Mouse (Mus musculus): Measurements from ENCODE around the gene Cacna1d. TPM values are rescaled to one million over a fixed set of nuclear protein-coding genes. Genes with fewer than 3 reads are reported as not detected.

Gene Cacna1d
- polyA plus RNA-seq, 1 experiment from 2014 or later, result 3.0 TPM

GRCm38 (mm10) chr14:30168387-30168786 is 322.9 kb downstream of the Cacna1d start:
- H3K4me1 ChIP-seq (replicated peaks; ENCODE audit: insufficient read depth, low read length), result no peaks in the 10 kb centered on the region
- H3K4me3 ChIP-seq (replicated peaks; ENCODE audit: low read depth, low read length), result no peak overlapping the region
- whole genome bisulfite sequencing, result 70% methylated on average over 3 of the region's 3 CpGs
- no peak overlapping the region for H3K9ac ChIP-seq (ENCODE audit: low read depth, low read length)
- no peaks in the 10 kb centered on the region for H3K36me3 ChIP-seq (ENCODE audit: insufficient read depth, low read length)
- ATAC-seq (replicated peaks; ENCODE audit: low FRiP score, low read depth), result no peak
- H3K27me3 ChIP-seq (ENCODE audit: insufficient read depth, low read length), result no peaks in the 10 kb centered on the region
- no peak for TF ChIP-seq CTCF (IDR thresholded peaks at IDR 0.05; ENCODE audit: low read depth)
- no peak overlapping the region for H3K4me2 ChIP-seq (ENCODE audit: low read length)
- H3K9me3 ChIP-seq (replicated peaks; ENCODE audit: low read length), result no peaks in the 10 kb centered on the region
- DNase-seq (ENCODE audit: low spot score), result no peak
- no peak overlapping the region for H3K27ac ChIP-seq

GRCm38 (mm10) chr14:30167606-30168005 is 323.6 kb downstream of the Cacna1d start:
- Histone ChIP-seq H3K4me3 (replicated peaks; ENCODE audit: low read depth, low read length) (no peak overlapping the region), H3K36me3 (ENCODE audit: insufficient read depth, low read length) (no peaks in the 10 kb centered on the region), H3K27me3 (ENCODE audit: insufficient read depth, low read length) (no peaks in the 10 kb centered on the region), H3K4me1 (replicated peaks; ENCODE audit: insufficient read depth, low read length) (no peaks in the 10 kb centered on the region), H3K9ac (ENCODE audit: low read depth, low read length) (no peak overlapping the region), H3K27ac (no peak overlapping the region), H3K4me2 (ENCODE audit: low read length) (no peak overlapping the region), H3K9me3 (replicated peaks; ENCODE audit: low read length) (no peaks in the 10 kb centered on the region)
- 88% methylated on average over 7 of the region's 7 CpGs for WGBS
- no peak for TF ChIP-seq CTCF (IDR thresholded peaks at IDR 0.05; ENCODE audit: low read depth)
- ATAC-seq (replicated peaks; ENCODE audit: low FRiP score, low read depth), result no peak
- DNase-seq (ENCODE audit: low spot score), result no peak

GRCm38 (mm10) chr14:30166036-30166435 is 325.2 kb downstream of the Cacna1d start:
- no peaks in the 10 kb centered on the region for H3K9me3 ChIP-seq (replicated peaks; ENCODE audit: low read length)
- DNase-seq (ENCODE audit: low spot score), result no peak
- H3K36me3 ChIP-seq (ENCODE audit: insufficient read depth, low read length), result no peaks in the 10 kb centered on the region
- no peak overlapping the region for H3K4me2 ChIP-seq (ENCODE audit: low read length)
- no peak overlapping the region for H3K4me3 ChIP-seq (replicated peaks; ENCODE audit: low read depth, low read length)
- no peaks in the 10 kb centered on the region for H3K4me1 ChIP-seq (replicated peaks; ENCODE audit: insufficient read depth, low read length)
- WGBS, result 98% methylated on average over 11 of the region's 11 CpGs
- TF ChIP-seq CTCF (IDR thresholded peaks at IDR 0.05; ENCODE audit: low read depth), result no peak
- H3K27ac ChIP-seq, result no peak overlapping the region
- no peak overlapping the region for H3K9ac ChIP-seq (ENCODE audit: low read depth, low read length)
- no peak for ATAC-seq (replicated peaks; ENCODE audit: low FRiP score, low read depth)
- no peaks in the 10 kb centered on the region for H3K27me3 ChIP-seq (ENCODE audit: insufficient read depth, low read length)

GRCm38 (mm10) chr14:30163733-30164708 is 327.2 kb downstream of the Cacna1d start:
- Histone ChIP-seq H3K27ac (no peak overlapping the region), H3K27me3 (ENCODE audit: insufficient read depth, low read length) (no peaks in the 10 kb centered on the region), H3K4me3 (replicated peaks; ENCODE audit: low read depth, low read length) (no peak overlapping the region), H3K4me2 (ENCODE audit: low read length) (no peak overlapping the region), H3K9me3 (replicated peaks; ENCODE audit: low read length) (no peaks in the 10 kb centered on the region), H3K9ac (ENCODE audit: low read depth, low read length) (no peak overlapping the region), H3K4me1 (replicated peaks; ENCODE audit: insufficient read depth, low read length) (no peaks in the 10 kb centered on the region), H3K36me3 (ENCODE audit: insufficient read depth, low read length) (no peaks in the 10 kb centered on the region)
- TF ChIP-seq CTCF (IDR thresholded peaks at IDR 0.05; ENCODE audit: low read depth), result no peak
- no peak for ATAC-seq (replicated peaks; ENCODE audit: low FRiP score, low read depth)
- DNase-seq (ENCODE audit: low spot score), result no peak
- 79% methylated on average over 20 of the region's 20 CpGs for WGBS

DNA sequence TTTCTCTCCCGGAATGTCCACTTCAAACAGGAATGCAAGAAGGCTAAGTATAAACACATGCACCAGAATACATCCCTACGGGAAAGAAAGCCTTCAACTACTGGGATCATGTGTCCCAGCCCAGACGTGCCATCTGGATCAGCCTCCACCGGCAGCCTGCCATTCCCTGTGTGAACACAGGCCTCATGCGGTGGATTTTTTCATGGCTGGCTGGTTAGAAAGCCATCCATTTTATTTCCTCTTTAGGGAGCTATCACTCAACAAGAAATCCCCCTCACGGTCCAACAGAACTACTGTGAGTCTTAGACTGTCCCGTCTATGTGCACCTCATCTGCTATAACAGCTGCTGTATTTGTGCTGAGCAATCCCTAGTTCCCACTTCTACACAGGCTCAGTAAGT is 343.5 kb downstream of the Cacna1d start:
- DNase-seq (ENCODE audit: low spot score), result no peak
- Histone ChIP-seq H3K9me3 (replicated peaks; ENCODE audit: low read length) (no peaks in the 10 kb centered on the region), H3K36me3 (ENCODE audit: insufficient read depth, low read length) (no peaks in the 10 kb centered on the region), H3K27me3 (ENCODE audit: insufficient read depth, low read length) (no peaks in the 10 kb centered on the region), H3K4me1 (replicated peaks; ENCODE audit: insufficient read depth, low read length) (no peaks in the 10 kb centered on the region), H3K9ac (ENCODE audit: low read depth, low read length) (no peak overlapping the region), H3K27ac (no peak overlapping the region), H3K4me2 (ENCODE audit: low read length) (no peak overlapping the region), H3K4me3 (replicated peaks; ENCODE audit: low read depth, low read length) (no peak overlapping the region)
- ATAC-seq (replicated peaks; ENCODE audit: low FRiP score, low read depth), result no peak
- no peak for TF ChIP-seq CTCF (IDR thresholded peaks at IDR 0.05; ENCODE audit: low read depth)
- 28% methylated on average over 7 of the region's 7 CpGs for WGBS

- Histone ChIP-seq H3K27ac (no peak overlapping the region), H3K4me3 (replicated peaks; ENCODE audit: low read depth, low read length) (no peak overlapping the region), H3K9me3 (replicated peaks; ENCODE audit: low read length) (no peaks in the 10 kb centered on the region), H3K27me3 (ENCODE audit: insufficient read depth, low read length) (no peaks in the 10 kb centered on the region), H3K9ac (ENCODE audit: low read depth, low read length) (no peak overlapping the region), H3K4me1 (replicated peaks; ENCODE audit: insufficient read depth, low read length) (no peaks in the 10 kb centered on the region), H3K36me3 (ENCODE audit: insufficient read depth, low read length) (no peaks in the 10 kb centered on the region), H3K4me2 (ENCODE audit: low read length) (no peak overlapping the region)
- DNase-seq (ENCODE audit: low spot score), result peak; percentile 31
- no peak for TF ChIP-seq CTCF (IDR thresholded peaks at IDR 0.05; ENCODE audit: low read depth)
- WGBS, result 44% methylated on average over 11 of the region's 11 CpGs
- ATAC-seq (replicated peaks; ENCODE audit: low FRiP score, low read depth), result no peak
Observed at GRCm38 (mm10) chr14:30138379-30138964, 352.8 kb downstream of the Cacna1d start.

All from kidney, postnatal 0 days (tissue).